25 mouse cellular contexts compared by ENCODE assay signal in genomic region chr4:152317631-152318033, GRCm38 (mm10). TPM values are rescaled to one million over a fixed set of nuclear protein-coding genes. Genes with fewer than 3 reads are reported as not detected.
DNase-seq lines count a peak whose midpoint lies in the region; ATAC-seq and TF ChIP-seq lines count a peak whose summit lies in the region.
"Had no signal": no experiment of that assay in that cellular context is flagged by ENCODE, and none has a peak within 500 bp of the region (broad histone marks: within the 10 kb centered on the region; RNA-seq: fewer than 3 reads in every experiment).

No protein-coding gene starts in this region.

- H3K9ac ChIP-seq in forebrain, embryonic 13.5 days, result 0 out of 2 replicates have a peak overlapping the region, but pooled peaks have one; percentile 27
- H3K9ac ChIP-seq in forebrain, embryonic 16.5 days (replicated peaks; ENCODE audit: low read depth, low read length), result no peak overlapping the region
- H3K9ac ChIP-seq in lung, embryonic 14.5 days, result no peak overlapping the region
- H3K9ac ChIP-seq in heart, embryonic 16.5 days (ENCODE audit: low read length), result peak overlapping the region; percentile 82
- H3K9ac ChIP-seq in intestine, embryonic 16.5 days (ENCODE audit: low read depth, low read length), result no peak overlapping the region
- H3K9ac ChIP-seq: embryonic facial prominence, embryonic 12.5 days; liver, embryonic 14.5 days; lung, embryonic 15.5 days had no signal

- no peaks in the 10 kb centered on the region for H3K9me3 ChIP-seq in forebrain, embryonic 13.5 days (replicated peaks)
- no peaks in the 10 kb centered on the region for H3K9me3 ChIP-seq in forebrain, embryonic 16.5 days (ENCODE audit: control insufficient read depth, low read length)
- no peaks in the 10 kb centered on the region for H3K9me3 ChIP-seq in lung, embryonic 14.5 days (ENCODE audit: low read depth, low read length)
- no peaks in the 10 kb centered on the region for H3K9me3 ChIP-seq in heart, embryonic 16.5 days (replicated peaks; ENCODE audit: control insufficient read depth, low read length)
- H3K9me3 ChIP-seq in intestine, embryonic 16.5 days (ENCODE audit: control insufficient read depth, low read length), result no peaks in the 10 kb centered on the region
- H3K9me3 ChIP-seq: embryonic facial prominence, embryonic 12.5 days; hindbrain, embryonic 10.5 days; limb, embryonic 13.5 days; lung, embryonic 15.5 days had no signal

- no peak overlapping the region for H3K27ac ChIP-seq in forebrain, embryonic 13.5 days
- H3K27ac ChIP-seq in forebrain, embryonic 16.5 days (ENCODE audit: low read length), result no peak overlapping the region
- H3K27ac ChIP-seq in lung, embryonic 14.5 days (ENCODE audit: low read depth), result no peak overlapping the region
- peak overlapping the region; percentile 100 for H3K27ac ChIP-seq in heart, embryonic 16.5 days (ENCODE audit: low read length)
- H3K27ac ChIP-seq in intestine, embryonic 16.5 days (ENCODE audit: low read length), result no peak overlapping the region
- H3K27ac ChIP-seq: embryonic facial prominence, embryonic 12.5 days; layer of hippocampus, adult 2 months; limb, embryonic 13.5 days; liver, embryonic 14.5 days; lung, embryonic 15.5 days had no signal

- H3K27me3 ChIP-seq in forebrain, embryonic 13.5 days, result peaks cover 75% of the 10 kb centered on the region
- H3K27me3 ChIP-seq in forebrain, embryonic 16.5 days (replicated peaks; ENCODE audit: control insufficient read depth, insufficient read depth, low read length), result peaks cover 56% of the 10 kb centered on the region
- H3K27me3 ChIP-seq in lung, embryonic 14.5 days (ENCODE audit: insufficient read depth, low read length), result peaks cover 56% of the 10 kb centered on the region
- peaks cover 27% of the 10 kb centered on the region for H3K27me3 ChIP-seq in heart, embryonic 16.5 days (ENCODE audit: control insufficient read depth, insufficient read depth, low read length)
- peaks cover 47% of the 10 kb centered on the region for H3K27me3 ChIP-seq in intestine, embryonic 16.5 days (replicated peaks; ENCODE audit: control insufficient read depth, insufficient read depth, low read length)

- no peaks in the 10 kb centered on the region for H3K36me3 ChIP-seq in forebrain, embryonic 13.5 days (ENCODE audit: poor library complexity, severe bottlenecking)
- no peaks in the 10 kb centered on the region for H3K36me3 ChIP-seq in forebrain, embryonic 16.5 days (ENCODE audit: control insufficient read depth, insufficient read depth)
- no peaks in the 10 kb centered on the region for H3K36me3 ChIP-seq in lung, embryonic 14.5 days (ENCODE audit: insufficient read depth)
- H3K36me3 ChIP-seq in heart, embryonic 16.5 days (ENCODE audit: control insufficient read depth, insufficient read depth), result no peaks in the 10 kb centered on the region
- no peaks in the 10 kb centered on the region for H3K36me3 ChIP-seq in intestine, embryonic 16.5 days (ENCODE audit: control insufficient read depth, insufficient read depth, low read length)
- H3K36me3 ChIP-seq: embryonic facial prominence, embryonic 12.5 days; hindbrain, embryonic 10.5 days; limb, embryonic 13.5 days; lung, embryonic 15.5 days had no signal

- ATAC-seq in forebrain, embryonic 13.5 days, result no peak
- ATAC-seq in forebrain, embryonic 16.5 days, result no peak
- no peak for ATAC-seq in lung, embryonic 14.5 days (ENCODE audit: insufficient read depth)
- peak; percentile 74 for ATAC-seq in heart, embryonic 16.5 days (replicated peaks; ENCODE audit: extremely low read depth, insufficient read depth, low FRiP score)
- ATAC-seq in intestine, embryonic 16.5 days, result no peak
- ATAC-seq: CD4-positive, CD25-positive, alpha-beta regulatory T cell, adult 4 months had no signal

- 80% methylated on average over 6 of the region's 6 CpGs for WGBS in forebrain, embryonic 13.5 days
- 85% methylated on average over 6 of the region's 6 CpGs for WGBS in forebrain, embryonic 16.5 days
- WGBS in lung, embryonic 14.5 days, result 60% methylated on average over 6 of the region's 6 CpGs
- 32% methylated on average over 6 of the region's 6 CpGs for WGBS in heart, embryonic 16.5 days
- WGBS in intestine, embryonic 16.5 days, result 64% methylated on average over 6 of the region's 6 CpGs

- no peak overlapping the region for H3K4me2 ChIP-seq in forebrain, embryonic 13.5 days
- H3K4me2 ChIP-seq in forebrain, embryonic 16.5 days (ENCODE audit: low read length), result no peak overlapping the region
- H3K4me2 ChIP-seq in lung, embryonic 14.5 days, result peak overlapping the region; percentile 43; the same call in 1 of the 2 replicates
- H3K4me2 ChIP-seq in heart, embryonic 16.5 days (ENCODE audit: low read depth, low read length), result peak overlapping the region; percentile 81
- H3K4me2 ChIP-seq in intestine, embryonic 16.5 days (ENCODE audit: low read depth, low read length), result 0 out of 2 replicates have a peak overlapping the region, but pooled peaks have one; percentile 16
- H3K4me2 ChIP-seq: lung, embryonic 15.5 days had no signal

- no peak overlapping the region for H3K4me3 ChIP-seq in forebrain, embryonic 13.5 days
- H3K4me3 ChIP-seq in forebrain, embryonic 16.5 days (replicated peaks; ENCODE audit: low read length), result no peak overlapping the region
- no peak overlapping the region for H3K4me3 ChIP-seq in lung, embryonic 14.5 days (ENCODE audit: low read depth, low read length)
- H3K4me3 ChIP-seq in heart, embryonic 16.5 days (ENCODE audit: low read length), result peak overlapping the region; percentile 62
- no peak overlapping the region for H3K4me3 ChIP-seq in intestine, embryonic 16.5 days (ENCODE audit: low read length)
- H3K4me3 ChIP-seq: layer of hippocampus, adult 2 months; limb, embryonic 13.5 days; lung, embryonic 15.5 days had no signal

- TF ChIP-seq CTCF in lung, embryonic 14.5 days (IDR thresholded peaks at IDR 0.05; ENCODE audit: low read depth), result no peak

- no peak for DNase-seq in lung, embryonic 14.5 days
- DNase-seq in lung, postnatal 10 days, result no peak
- DNase-seq in kidney, adult 8-10 months, result no peak
- no peak for DNase-seq in liver
- DNase-seq: adrenal gland, postnatal 25 days; cerebellum, adult 9-11 months; gastrocnemius, postnatal 36 days; kidney, adult 9 months; kidney, postnatal 14 days; layer of hippocampus, postnatal 36 days; lung, postnatal 4 days; thymus, adult 18-20 months had no signal

- peaks cover 14% of the 10 kb centered on the region for H3K4me1 ChIP-seq in forebrain, embryonic 13.5 days
- peaks cover 15% of the 10 kb centered on the region for H3K4me1 ChIP-seq in forebrain, embryonic 16.5 days (replicated peaks; ENCODE audit: control insufficient read depth, insufficient read depth, low read length)
- no peaks in the 10 kb centered on the region for H3K4me1 ChIP-seq in lung, embryonic 14.5 days (ENCODE audit: insufficient read depth)
- peaks cover 34% of the 10 kb centered on the region for H3K4me1 ChIP-seq in heart, embryonic 16.5 days (ENCODE audit: control insufficient read depth, insufficient read depth, low read length)
- peaks cover 22% of the 10 kb centered on the region for H3K4me1 ChIP-seq in intestine, embryonic 16.5 days (ENCODE audit: control insufficient read depth, insufficient read depth, low read length)

RNA-seq across cellular contexts. Expression of gene Rnf207, which starts 1.2 kb away (rescaled TPM):
- polyA plus RNA-seq in forebrain, embryonic 13.5 days (2015; fragmentation: Nextera tagmentation; extraction: Ambion mirVana), result 1.7 and 2.0 TPM in 2 replicates
- polyA plus RNA-seq in forebrain, embryonic 16.5 days (2015; fragmentation: Nextera tagmentation; extraction: Ambion mirVana), result 2.4 and 4.0 TPM in 2 replicates
- 0.36 and 0.65 TPM in 2 replicates for polyA plus RNA-seq in lung, embryonic 14.5 days (2014; fragmentation: Nextera tagmentation; extraction: Ambion mirVana)
- polyA plus RNA-seq in heart, embryonic 16.5 days (2015; fragmentation: Nextera tagmentation; extraction: Ambion mirVana), result 118 and 122 TPM in 2 replicates
- 1.5 and 1.8 TPM in 2 replicates for polyA plus RNA-seq in intestine, embryonic 16.5 days (2015; fragmentation: Nextera tagmentation; extraction: Ambion mirVana)
- polyA plus RNA-seq: CD4-positive, CD25-positive, alpha-beta regulatory T cell, adult 4 months had no signal

RNA-seq across cellular contexts. Expression of gene Rpl22, which starts 7.9 kb away (rescaled TPM):
- 265 and 331 TPM in 2 replicates for polyA plus RNA-seq in forebrain, embryonic 13.5 days (2015; fragmentation: Nextera tagmentation; extraction: Ambion mirVana)
- polyA plus RNA-seq in forebrain, embryonic 16.5 days (2015; fragmentation: Nextera tagmentation; extraction: Ambion mirVana), result 173 and 196 TPM in 2 replicates
- 428 and 464 TPM in 2 replicates for polyA plus RNA-seq in lung, embryonic 14.5 days (2014; fragmentation: Nextera tagmentation; extraction: Ambion mirVana)
- 186 and 190 TPM in 2 replicates for polyA plus RNA-seq in heart, embryonic 16.5 days (2015; fragmentation: Nextera tagmentation; extraction: Ambion mirVana)
- 281 and 323 TPM in 2 replicates for polyA plus RNA-seq in intestine, embryonic 16.5 days (2015; fragmentation: Nextera tagmentation; extraction: Ambion mirVana)

RNA-seq across cellular contexts. Expression of gene Icmt, which starts 20.6 kb away (rescaled TPM):
- polyA plus RNA-seq in forebrain, embryonic 13.5 days (2015; fragmentation: Nextera tagmentation; extraction: Ambion mirVana), result 13.4 and 16.8 TPM in 2 replicates
- 20.7 and 21.3 TPM in 2 replicates for polyA plus RNA-seq in forebrain, embryonic 16.5 days (2015; fragmentation: Nextera tagmentation; extraction: Ambion mirVana)
- polyA plus RNA-seq in lung, embryonic 14.5 days (2014; fragmentation: Nextera tagmentation; extraction: Ambion mirVana), result 31.2 and 31.8 TPM in 2 replicates
- polyA plus RNA-seq in heart, embryonic 16.5 days (2015; fragmentation: Nextera tagmentation; extraction: Ambion mirVana), result 19.3 and 23.3 TPM in 2 replicates
- 13.7 and 15.4 TPM in 2 replicates for polyA plus RNA-seq in intestine, embryonic 16.5 days (2015; fragmentation: Nextera tagmentation; extraction: Ambion mirVana)

RNA-seq across cellular contexts. Expression of gene Chd5, which starts 20.8 kb away (rescaled TPM):
- polyA plus RNA-seq in forebrain, embryonic 13.5 days (2015; fragmentation: Nextera tagmentation; extraction: Ambion mirVana), result 20.1 and 21.0 TPM in 2 replicates
- polyA plus RNA-seq in forebrain, embryonic 16.5 days (2015; fragmentation: Nextera tagmentation; extraction: Ambion mirVana), result 26.4 and 33.5 TPM in 2 replicates
- polyA plus RNA-seq in lung, embryonic 14.5 days (2014; fragmentation: Nextera tagmentation; extraction: Ambion mirVana), result 0.03 and 0.07 TPM in 2 replicates
- 0.02 and 0.04 TPM in 2 replicates for polyA plus RNA-seq in heart, embryonic 16.5 days (2015; fragmentation: Nextera tagmentation; extraction: Ambion mirVana)
- 1.5 and 1.9 TPM in 2 replicates for polyA plus RNA-seq in intestine, embryonic 16.5 days (2015; fragmentation: Nextera tagmentation; extraction: Ambion mirVana)

RNA-seq across cellular contexts. Expression of gene Hes3, which starts 26.2 kb away (rescaled TPM):
- not detected in 2 replicates for polyA plus RNA-seq in forebrain, embryonic 13.5 days (2015; fragmentation: Nextera tagmentation; extraction: Ambion mirVana)
- polyA plus RNA-seq in forebrain, embryonic 16.5 days (2015; fragmentation: Nextera tagmentation; extraction: Ambion mirVana), result not detected in 2 replicates
- polyA plus RNA-seq in lung, embryonic 14.5 days (2014; fragmentation: Nextera tagmentation; extraction: Ambion mirVana), result not detected in 2 replicates
- not detected in 2 replicates for polyA plus RNA-seq in heart, embryonic 16.5 days (2015; fragmentation: Nextera tagmentation; extraction: Ambion mirVana)
- not detected in 2 replicates for polyA plus RNA-seq in intestine, embryonic 16.5 days (2015; fragmentation: Nextera tagmentation; extraction: Ambion mirVana)
- polyA plus RNA-seq: CD4-positive, CD25-positive, alpha-beta regulatory T cell, adult 4 months; limb, embryonic 13.5 days; liver, embryonic 14.5 days; lung, embryonic 15.5 days; small intestine, adult 2 months; stomach, embryonic 16.5 days had no signal

Comparison
In these comparisons a context has a peak if more than half of its experiments do, and no peak if none do; other contexts are left out.
1. H3K9ac ChIP-seq: peak in forebrain, embryonic 13.5 days (single experiment) and heart, embryonic 16.5 days (single experiment); none in forebrain, embryonic 16.5 days (single experiment), lung, embryonic 14.5 days (single experiment) and intestine, embryonic 16.5 days (single experiment).
2. H3K4me2 ChIP-seq: peak in lung, embryonic 14.5 days (single experiment), heart, embryonic 16.5 days (single experiment) and intestine, embryonic 16.5 days (single experiment); none in forebrain, embryonic 13.5 days (single experiment) and forebrain, embryonic 16.5 days (single experiment).
3. RNA of gene Rnf207, which starts 1.2 kb away (polyA plus RNA-seq): 118 to 122 TPM in heart, embryonic 16.5 days; 2.4 to 4.0 TPM in forebrain, embryonic 16.5 days, 1.5 to 1.8 TPM in intestine, embryonic 16.5 days, 1.7 to 2.0 TPM in forebrain, embryonic 13.5 days and 0.36 to 0.65 TPM in lung, embryonic 14.5 days; every median in the first group is over 10 times any median in the second.